Mouse (Mus musculus) ES-E14 (cell line): ENCODE measurements around the gene Fam168b.

Experiments
- CHD2 ChIP-seq: IDR thresholded peaks from 2 replicates; pipeline ENCODE4 v1.6.1; 2014; ENCODE audit warnings: mild to moderate bottlenecking, low read depth, low read length, inconsistent platforms
- HCFC1 ChIP-seq: IDR thresholded peaks from 2 replicates; pipeline ENCODE4 v1.6.1; 2012; ENCODE audit warnings: low read length, inconsistent platforms, borderline replicate concordance; ENCODE audit not compliant: insufficient read depth
- MAFK ChIP-seq: IDR thresholded peaks from 2 replicates; pipeline ENCODE4 v1.6.1; 2014; ENCODE audit warnings: mild to moderate bottlenecking, low read depth, low read length, inconsistent platforms; ENCODE audit not compliant: insufficient read depth
- ZC3H11A ChIP-seq: IDR thresholded peaks from 2 replicates; pipeline ENCODE4 v1.6.1; 2012; ENCODE audit warnings: low read depth, mild to moderate bottlenecking, inconsistent platforms, low read length, borderline replicate concordance

DNA sequence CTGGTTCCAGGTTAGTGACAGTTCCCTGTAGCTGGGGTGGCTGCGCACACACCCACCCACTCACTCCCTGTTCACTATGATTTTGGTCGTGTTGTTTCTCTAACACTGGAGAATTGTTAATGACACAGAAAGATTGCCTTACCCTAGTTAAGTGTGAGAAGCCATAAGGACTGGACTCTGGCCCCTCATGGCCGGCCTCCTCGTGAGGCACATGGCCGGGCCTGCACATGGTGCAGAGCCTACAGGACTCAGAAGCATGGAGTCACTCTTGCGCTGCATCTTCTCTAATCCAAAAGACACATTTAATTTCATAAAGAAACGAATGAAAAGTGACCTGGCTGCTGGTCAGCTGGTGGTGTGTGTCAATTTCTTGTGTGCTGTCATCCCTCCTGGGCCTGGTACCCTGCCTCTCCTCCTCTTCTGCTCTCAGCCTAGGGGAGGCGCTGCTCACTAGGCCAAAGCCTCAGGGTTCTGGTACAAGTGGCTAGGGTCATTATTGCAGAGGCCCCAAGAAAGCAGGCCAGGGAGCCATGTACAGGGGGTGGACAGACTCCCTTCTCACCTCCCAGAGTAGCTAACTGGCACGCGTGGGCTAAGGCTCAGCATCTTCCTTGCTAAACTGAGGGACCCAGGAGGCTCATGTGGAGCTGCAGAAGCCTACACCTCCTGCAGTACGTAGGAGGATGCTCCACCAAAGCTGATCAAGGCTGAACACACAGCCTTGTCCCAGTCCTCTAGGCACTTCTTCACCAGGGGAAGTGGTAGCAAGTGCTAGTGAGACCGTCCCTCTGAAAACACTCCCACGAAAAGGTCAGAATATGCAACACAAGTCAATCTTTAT lies 30.2 kb downstream of the Fam168b start:
- TF ChIP-seq MAFK (no peak), ZC3H11A (no peak), HCFC1 (no peak), CHD2 (no peak)
